Mouse (Mus musculus) embryonic stem cell, embryonic (primary cell): ENCODE measurements at regions not wholly inside any gene's neighbourhood (a gene's known extent, or its start where the extent isn't known, plus 50 kb on each side); places are given as distances from the start of the nearest gene placed in this dataset.

ENCODE experiments used
- CTCF ChIA-PET, 4 experiments: fragments of 300-600 bp in 2 of 4; fragments of 350-600 bp in 2 of 4; sonication (Branson Sonifier 250); formaldehyde crosslinking; loops; one replicate each; lab custom pipeline; 2022; ENCODE audit warnings: inconsistent platforms in 2 of 4; lab: Charles Lee
- POLR2A ChIA-PET, 4 experiments: fragments of 300-600 bp in 2 of 4; fragments of 350-600 bp in 2 of 4; sonication (Branson Sonifier 250); formaldehyde crosslinking; loops; one replicate each; lab custom pipeline; 2022; ENCODE audit warnings: antibody characterized with exemption in 4 of 4, inconsistent platforms in 1 of 4; lab: Charles Lee

DNA sequence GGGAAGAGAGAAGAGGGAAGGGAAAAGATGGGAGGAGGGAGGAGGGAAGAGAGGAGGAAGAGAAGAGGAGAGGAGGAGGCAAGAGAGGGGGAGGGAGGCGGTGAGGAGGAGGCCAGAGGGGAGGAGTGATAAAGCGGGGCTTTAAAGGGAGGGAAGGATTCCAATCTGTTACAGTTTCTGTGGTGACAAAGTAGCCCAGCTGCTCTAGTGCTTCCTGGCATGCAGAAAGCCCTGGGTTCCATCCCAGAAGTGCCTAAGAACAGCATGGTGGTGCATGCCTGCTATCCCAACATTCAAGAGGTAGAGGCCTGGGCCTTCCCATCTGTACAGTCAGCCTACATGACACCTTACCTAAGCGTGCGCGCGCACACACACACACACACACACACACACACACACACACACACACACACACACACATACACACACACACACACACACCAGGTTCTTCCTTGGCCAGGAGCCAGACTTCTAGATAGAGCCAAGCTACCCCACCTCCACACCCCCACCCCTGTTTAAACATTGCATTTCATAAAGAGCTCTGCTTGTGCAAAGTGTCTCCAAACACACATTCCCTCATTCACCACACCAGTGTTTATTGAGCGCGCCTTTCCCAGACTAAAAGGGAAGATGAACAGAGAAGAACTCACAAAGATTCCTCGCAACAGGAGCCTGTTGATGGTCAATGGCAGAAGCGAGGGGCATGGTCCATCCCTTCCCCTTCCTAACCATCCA is 226.4 kb downstream of the Cbln4 start:
- POLR2A ChIA-PET, result no interaction called here

DNA sequence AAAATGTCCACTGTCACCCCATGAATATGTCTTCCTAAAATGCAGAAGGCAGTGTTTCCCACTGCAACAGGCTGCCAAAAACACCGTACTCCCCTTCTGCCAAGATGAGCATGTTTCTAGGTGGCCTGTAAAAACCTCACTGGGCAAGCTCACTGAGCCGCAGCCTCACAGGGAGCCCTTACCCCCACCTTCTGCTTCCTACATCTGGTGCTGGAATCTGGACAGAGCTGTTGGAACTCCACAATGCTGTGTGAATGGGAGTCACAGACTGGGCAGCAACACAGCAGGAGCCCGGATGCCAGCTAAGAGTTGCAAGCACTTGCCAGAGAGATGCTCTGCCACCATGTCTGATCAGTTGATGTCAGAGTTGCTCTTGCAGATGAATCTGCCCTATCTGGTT is 230.6 kb downstream of the Cbln4 start:
- ChIA-PET POLR2A (no interaction called here), CTCF (no interaction called here)

More for the DNA sequence above, 226.4 kb downstream of the Cbln4 start:
- CTCF ChIA-PET, result no interaction called here

GRCm38 (mm10) chr2:171805376-171805775 is 237.9 kb downstream of the Cbln4 start:
- ChIA-PET CTCF (no interaction called here), POLR2A (no interaction called here)

- ChIA-PET POLR2A (no interaction called here), CTCF (no interaction called here)
These were observed 242.6 kb downstream of the Cbln4 start for GRCm38 (mm10) chr2:171800511-171801268.

DNA sequence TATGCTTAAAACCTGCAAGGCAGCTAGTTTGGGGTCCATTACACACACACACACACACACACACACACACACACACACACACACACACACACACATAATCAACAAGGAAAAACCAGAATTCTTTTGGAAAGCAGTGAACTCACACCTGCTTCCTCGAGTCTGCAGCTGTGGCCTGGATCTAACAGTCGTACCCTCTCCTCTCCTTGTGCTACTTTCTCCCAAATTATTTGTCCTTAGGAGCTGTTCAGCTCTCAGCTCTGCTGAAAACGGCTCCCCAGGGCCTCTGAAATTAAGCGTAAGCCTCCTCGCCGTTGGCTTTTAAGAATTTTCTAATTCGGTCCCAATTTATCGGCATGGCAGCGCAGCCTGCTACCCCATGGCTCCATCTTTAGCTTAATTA is 243.9 kb downstream of the Cbln4 start:
- CTCF ChIA-PET, result no interaction called here
- POLR2A ChIA-PET, result interaction anchor here in 3 of 4 experiments (0.6 to 0.7 kb wide), 3 partner anchors 233 to 1072 kb away, joined by 4 to 9 read pairs (median 6); no protein-coding TSS in a partner anchor

DNA sequence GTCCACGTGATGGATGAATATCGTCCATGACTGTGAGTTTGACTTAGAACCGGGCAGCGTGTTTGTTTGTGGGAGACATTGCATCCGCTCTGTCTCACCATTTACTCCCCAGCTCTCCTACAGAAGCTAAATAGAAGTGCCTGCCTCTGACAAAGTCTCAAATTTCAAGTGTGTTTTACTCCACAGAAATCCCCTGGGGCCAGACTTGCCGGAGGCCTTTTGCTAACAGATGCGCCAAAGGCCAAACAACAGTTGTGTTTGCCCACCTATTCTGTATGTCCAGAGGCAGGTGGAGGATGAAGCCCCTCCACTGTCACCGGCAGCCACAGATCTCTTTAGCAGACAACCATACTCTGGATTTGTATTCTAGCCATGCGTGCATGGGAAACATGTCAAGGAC is 252.6 kb downstream of the Cbln4 start:
- ChIA-PET CTCF (no interaction called here), POLR2A (no interaction called here)

DNA sequence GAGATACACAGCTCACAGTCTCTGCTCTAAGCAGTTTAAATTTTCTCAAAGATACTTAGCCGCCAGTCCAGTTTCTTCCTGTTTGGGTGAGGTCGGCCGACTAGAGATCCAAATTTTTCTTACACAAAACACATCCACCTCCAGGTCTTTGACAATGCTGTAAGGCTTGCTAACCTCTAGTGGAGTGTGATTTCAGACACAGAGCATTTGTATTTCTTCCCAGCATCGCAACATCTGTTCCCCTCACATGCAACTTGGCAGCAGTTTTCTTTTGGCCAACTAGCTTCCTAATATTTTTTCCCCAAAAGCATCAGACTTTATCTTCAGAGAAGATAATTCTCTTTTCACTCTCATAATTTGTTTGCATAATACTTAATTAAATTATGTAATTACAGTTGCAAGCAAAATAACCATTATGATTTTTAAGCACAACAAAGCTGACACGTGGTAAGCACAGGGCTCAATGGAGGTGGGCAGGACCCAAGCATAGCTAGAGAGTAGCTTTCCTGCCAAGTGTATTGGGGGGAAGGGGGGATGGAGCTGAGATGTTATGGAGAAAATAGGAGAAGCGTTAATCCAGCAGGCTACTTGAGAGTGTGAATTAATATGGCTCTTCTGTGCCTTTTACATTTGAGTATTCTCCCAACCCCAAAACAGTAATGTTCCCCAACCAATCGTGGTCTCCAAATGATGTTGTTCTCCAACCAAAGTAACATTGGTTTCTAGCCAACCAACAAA is 276.9 kb downstream of the Cbln4 start:
- CTCF ChIA-PET, result no interaction called here

DNA sequence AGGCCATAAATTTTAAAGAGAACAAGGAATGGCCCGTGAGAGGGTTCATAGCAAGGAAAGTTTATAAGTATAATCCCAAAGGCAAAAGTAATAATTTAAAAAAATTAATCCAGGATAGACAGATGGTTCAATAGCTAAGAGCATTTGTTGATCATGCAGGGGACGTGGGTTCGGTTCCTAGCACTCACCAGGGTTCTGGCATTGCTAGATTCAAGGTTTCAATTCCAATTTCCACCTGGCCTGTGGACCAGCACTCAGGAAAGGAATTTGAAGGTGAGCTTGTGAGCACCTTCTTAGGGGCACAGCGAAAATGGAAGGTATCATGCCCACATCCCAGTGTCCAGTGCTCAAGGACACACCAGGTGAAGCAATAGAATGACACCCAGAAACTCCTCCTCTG is 278.2 kb downstream of the Cbln4 start:
- CTCF ChIA-PET, result no interaction called here
- POLR2A ChIA-PET, result no interaction called here

More for the DNA sequence above, 276.9 kb downstream of the Cbln4 start:
- POLR2A ChIA-PET, result no interaction called here

- POLR2A ChIA-PET, result no interaction called here
These were observed 289.8 kb downstream of the Cbln4 start for GRCm38 (mm10) chr2:171753502-171753901.

GRCm38 (mm10) chr2:171747162-171747561 is 296.1 kb downstream of the Cbln4 start:
- POLR2A ChIA-PET, result interaction anchor here in 1 of 4 experiments (0.6 kb wide), 1 partner anchor 40 kb away, joined by 8 read pairs; no protein-coding TSS in a partner anchor
- CTCF ChIA-PET, result interaction anchor here in 3 of 4 experiments (0.6 to 1.1 kb wide), 3 partner anchors 248 to 459 kb away, joined by 3 read pairs; no protein-coding TSS in a partner anchor

More at GRCm38 (mm10) chr2:171753502-171753901, 289.8 kb downstream of the Cbln4 start:
- CTCF ChIA-PET, result interaction anchor here in 1 of 4 experiments (0.6 kb wide), 1 partner anchor 450 kb away, joined by 3 read pairs; no protein-coding TSS in a partner anchor

GRCm38 (mm10) chr2:171743111-171743510 is 300.2 kb downstream of the Cbln4 start:
- CTCF ChIA-PET, result no interaction called here
- POLR2A ChIA-PET, result no interaction called here

DNA sequence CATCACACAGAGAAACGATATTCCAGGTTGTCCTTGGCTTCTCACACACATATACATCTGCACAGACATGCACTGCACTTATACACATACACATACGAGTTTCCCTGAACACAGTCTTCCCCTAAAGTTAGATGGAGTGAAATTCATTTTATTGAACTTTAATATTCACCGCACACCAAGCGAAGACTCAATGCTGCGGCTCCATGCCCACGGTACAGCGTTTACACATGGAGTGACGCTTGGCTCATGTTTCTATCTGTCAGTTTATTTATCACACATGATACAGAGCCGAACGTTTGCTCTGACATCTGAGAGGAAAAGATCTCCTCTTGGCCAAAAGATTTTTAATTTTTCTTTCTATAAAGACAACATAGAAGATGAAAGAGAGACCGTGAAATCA is 300.6 kb downstream of the Cbln4 start:
- POLR2A ChIA-PET, result no interaction called here
- CTCF ChIA-PET, result no interaction called here

DNA sequence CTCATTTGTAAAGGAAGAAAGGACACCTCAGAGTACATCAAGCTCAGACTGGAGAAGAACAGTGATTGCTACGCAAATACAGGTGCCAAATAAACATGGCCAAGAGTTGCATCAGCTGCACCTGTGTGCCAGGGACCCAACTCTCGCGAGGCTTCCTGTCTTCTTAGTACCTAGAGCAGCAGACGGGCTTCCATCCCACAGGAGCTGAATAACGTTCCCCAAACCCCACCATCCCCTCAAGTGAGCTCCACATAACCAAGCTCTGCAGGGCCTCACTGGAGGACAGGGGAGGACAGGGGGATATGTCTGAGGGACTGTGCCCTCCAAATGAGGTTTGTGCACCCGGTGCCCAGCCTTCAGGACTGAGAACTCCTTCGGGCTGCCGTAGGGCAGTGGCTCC is 305.5 kb downstream of the Cbln4 start:
- POLR2A ChIA-PET, result no interaction called here
- CTCF ChIA-PET, result no interaction called here

GRCm38 (mm10) chr2:171735061-171735490 is 308.2 kb downstream of the Cbln4 start:
- ChIA-PET POLR2A (no interaction called here), CTCF (no interaction called here)

- POLR2A ChIA-PET, result interaction anchor here in 1 of 4 experiments (0.6 kb wide), 1 partner anchor 68 kb away, joined by 6 read pairs; no protein-coding TSS in a partner anchor
- CTCF ChIA-PET, result no interaction called here
These were observed 308.7 kb downstream of the Cbln4 start for GRCm38 (mm10) chr2:171734634-171734987.

GRCm38 (mm10) chr2:171733965-171734633 is 309.2 kb downstream of the Cbln4 start:
- ChIA-PET POLR2A (interaction anchor here in 1 of 4 experiments (0.6 kb wide), 1 partner anchor 69 kb away, joined by 6 read pairs; no protein-coding TSS in a partner anchor), CTCF (no interaction called here)

- CTCF ChIA-PET, result no interaction called here
These were observed 324.0 kb downstream of the Cbln4 start for GRCm38 (mm10) chr2:171719269-171719668.

GRCm38 (mm10) chr2:171718855-171719254 is 324.4 kb downstream of the Cbln4 start:
- CTCF ChIA-PET, result no interaction called here
- POLR2A ChIA-PET, result no interaction called here

More at GRCm38 (mm10) chr2:171719269-171719668, 324.0 kb downstream of the Cbln4 start:
- POLR2A ChIA-PET, result no interaction called here
